Mouse (Mus musculus) neural tube, embryonic 11.5 days (tissue): ENCODE measurements around the gene Mcpt8. TPM values are rescaled to one million over a fixed set of nuclear protein-coding genes. Genes with fewer than 3 reads are reported as not detected.
"Not testable (repeated sequence)": the region's sequence is repeated elsewhere in the genome, so short reads cannot be mapped to it uniquely, and the experiment has no call there.

Experiments
- ATAC-seq: fragments of 200-750 bp; cut with Nextera tagmentation; 2 replicates; pipeline ENCODE4 v1.8.0; 2017; ENCODE audit warnings: moderate number of reproducible peaks, mild to moderate bottlenecking, moderate TSS enrichment, moderate library complexity; ENCODE audit not compliant: insufficient read depth, low FRiP score, low TSS enrichment
- DNase-seq: peaks from one replicate; pipeline ENCODE4 v3.0.0-alpha.2; 2015; ENCODE audit warnings: low spot score
- H3K27ac ChIP-seq: fragments of 300-500 bp; sonication (generic); 2 replicates; pipeline ENCODE4 v1.5.1; 2014; ENCODE audit warnings: low read depth, mild to moderate bottlenecking, low read length
- H3K27me3 ChIP-seq: fragments of 300-500 bp; sonication (generic); 2 replicates; pipeline ENCODE4 v1.6.1; 2014; ENCODE audit warnings: mild to moderate bottlenecking, low read length, mixed read lengths; ENCODE audit not compliant: control insufficient read depth, insufficient read depth
- H3K36me3 ChIP-seq: fragments of 300-500 bp; sonication (generic); 2 replicates; pipeline ENCODE4 v1.6.1; 2014; ENCODE audit warnings: mild to moderate bottlenecking, low read length, moderate library complexity, mixed read lengths; ENCODE audit not compliant: control insufficient read depth, insufficient read depth
- H3K4me1 ChIP-seq: fragments of 300-500 bp; sonication (generic); 2 replicates; pipeline ENCODE4 v1.6.1; 2014; ENCODE audit warnings: low read length, mixed read lengths; ENCODE audit not compliant: control insufficient read depth, insufficient read depth
- H3K4me2 ChIP-seq: fragments of 300-500 bp; sonication (generic); 2 replicates; pipeline ENCODE4 v1.6.1; 2014; ENCODE audit warnings: low read depth, mild to moderate bottlenecking, moderate library complexity
- H3K4me3 ChIP-seq: fragments of 300-500 bp; sonication (generic); 2 replicates; pipeline ENCODE4 v1.5.1; 2014; ENCODE audit warnings: low read depth, low read length
- H3K9ac ChIP-seq: fragments of 300-500 bp; sonication (generic); 2 replicates; pipeline ENCODE4 v1.6.1; 2014; ENCODE audit warnings: mild to moderate bottlenecking, low read length
- H3K9me3 ChIP-seq: fragments of 300-500 bp; sonication (generic); 2 replicates; pipeline ENCODE4 v1.6.1; 2016; ENCODE audit warnings: low read length; ENCODE audit not compliant: control insufficient read depth
- WGBS: fragments of 180-500 bp; shearing (Covaris S2); extraction: QIAGEN DNeasy Blood & Tissue Kit; methylation state at CpG from one replicate; pipeline ENCODE4 v1.1.7; 2014; 5-methylcytosine and 5-hydroxymethylcytosine counted together
- polyA plus RNA-seq: library from polyadenylated mRNA; unstranded; fragments of >200 nt; fragmentation: Nextera tagmentation; extraction: Ambion mirVana; gene quantifications from 2 replicates; pipeline ENCODE4 v1.2.1, GENCODE M21; 2014

The Mcpt8 gene
- polyA plus RNA-seq: not detected in 2 replicates

- Histone ChIP-seq H3K36me3 (no peaks in the 10 kb centered on the region), H3K9ac (no peak within 1 kb of the TSS), H3K4me1 (no peaks in the 10 kb centered on the region), H3K4me2 (no peak within 1 kb of the TSS), H3K4me3 (no peak within 1 kb of the TSS), H3K27ac (no peak within 1 kb of the TSS), H3K9me3 (no peaks in the 10 kb centered on the region), H3K27me3 (no peaks in the 10 kb centered on the region)
- no peak for DNase-seq
- 100% methylated on average over 2 of the region's 2 CpGs for WGBS
- no peak for ATAC-seq
These were observed at the start of gene Mcpt8 for GRCm38 (mm10) chr14:56085167-56085566. Gene Mcpt8 (minus strand): TSS chr14:56085273.

GRCm38 (mm10) chr14:56133675-56134074 lies 48.6 kb upstream of the Mcpt8 start:
- 84% methylated on average over 1 of the region's 1 CpGs for WGBS
- not testable (repeated sequence) for H3K27ac ChIP-seq, ATAC-seq, H3K9ac ChIP-seq, H3K4me2 ChIP-seq, H3K4me1 ChIP-seq, DNase-seq, H3K9me3 ChIP-seq, H3K4me3 ChIP-seq, H3K27me3 ChIP-seq, H3K36me3 ChIP-seq

DNA sequence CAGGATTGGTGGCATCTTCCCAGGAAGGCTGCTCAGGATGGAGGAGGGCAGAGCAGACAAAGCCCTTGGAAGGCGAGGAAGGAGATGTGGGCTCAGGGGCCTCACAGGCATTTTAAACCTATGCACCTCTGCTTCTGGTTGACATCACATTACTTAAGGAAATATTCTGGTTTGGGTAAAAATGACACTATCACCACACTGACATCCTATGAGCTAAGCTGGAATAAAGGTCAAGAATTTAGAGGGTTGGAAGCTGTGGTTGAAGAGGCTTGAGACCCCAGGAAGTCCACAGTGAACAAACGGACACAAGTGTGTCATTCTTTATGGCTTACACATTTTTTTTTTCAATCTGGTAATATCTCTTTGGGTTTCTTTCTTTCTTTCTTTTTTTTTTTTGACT lies 47.4 kb upstream of the Mcpt8 start, which contains the start of gene Gzmd:
Gene Gzmd (minus strand): TSS at position 101 of the 400 bp plus-strand sequence.
- not testable (repeated sequence) for DNase-seq, H3K4me2 ChIP-seq, H3K4me3 ChIP-seq, H3K36me3 ChIP-seq, H3K4me1 ChIP-seq, H3K27me3 ChIP-seq, H3K27ac ChIP-seq, ATAC-seq, H3K9ac ChIP-seq, H3K9me3 ChIP-seq
- WGBS: 77% methylated on average over 2 of the region's 2 CpGs

DNA sequence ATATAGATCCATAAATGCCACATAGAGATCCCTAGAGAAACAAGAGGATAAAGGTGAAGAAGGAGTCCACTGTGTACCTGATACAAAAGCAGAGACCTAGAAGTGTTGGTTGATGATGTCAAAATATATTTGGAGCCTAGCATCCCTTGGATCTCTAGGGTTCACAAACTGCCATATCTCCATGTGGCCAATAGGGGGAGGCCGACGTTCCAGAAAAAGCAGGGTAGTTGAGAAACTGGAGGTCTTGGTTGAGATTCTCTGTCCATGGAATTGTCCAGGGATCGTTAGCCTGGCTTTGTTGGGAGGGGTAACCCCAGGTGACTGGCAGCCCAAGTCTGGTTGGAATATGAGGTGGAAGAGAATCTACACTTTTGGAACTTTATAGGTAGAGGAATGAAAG lies 43.3 kb upstream of the Mcpt8 start:
- WGBS: 51% methylated on average over 3 of the region's 3 CpGs
- no peaks in the 10 kb centered on the region for H3K27me3 ChIP-seq
- H3K36me3 ChIP-seq: no peaks in the 10 kb centered on the region
- ATAC-seq (no peak), DNase-seq (no peak)
- H3K4me1 ChIP-seq: no peaks in the 10 kb centered on the region
- H3K9ac ChIP-seq: no peak overlapping the region
- no peak overlapping the region for H3K4me3 ChIP-seq
- no peak overlapping the region for H3K27ac ChIP-seq
- H3K9me3 ChIP-seq: no peaks in the 10 kb centered on the region
- no peak overlapping the region for H3K4me2 ChIP-seq

DNA sequence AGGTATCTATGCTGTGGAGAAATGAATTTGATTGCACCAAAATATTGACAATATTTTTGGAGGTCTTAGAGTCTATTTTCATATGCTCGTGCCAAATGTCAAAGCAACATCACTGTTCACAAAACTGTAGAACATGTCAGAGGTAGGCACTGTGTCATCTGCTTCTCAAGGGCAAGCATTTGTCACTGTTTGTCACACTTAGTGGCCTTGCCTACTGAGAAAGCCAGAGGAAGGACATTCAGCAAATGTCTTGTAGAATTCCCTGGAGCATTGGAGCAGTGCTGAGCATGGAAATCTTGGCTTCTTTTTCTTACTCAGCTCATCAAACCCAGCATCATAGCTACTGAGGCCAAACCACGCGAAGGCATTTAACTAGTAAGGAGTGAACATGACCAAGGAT lies 38.4 kb upstream of the Mcpt8 start:
- no peak overlapping the region for H3K9ac ChIP-seq
- H3K36me3 ChIP-seq: no peaks in the 10 kb centered on the region
- H3K9me3 ChIP-seq: no peaks in the 10 kb centered on the region
- H3K4me2 ChIP-seq: no peak overlapping the region
- ATAC-seq (no peak), DNase-seq (no peak)
- 86% methylated on average over 3 of the region's 3 CpGs for WGBS
- H3K4me1 ChIP-seq: no peaks in the 10 kb centered on the region
- H3K4me3 ChIP-seq: no peak overlapping the region
- no peak overlapping the region for H3K27ac ChIP-seq
- H3K27me3 ChIP-seq: no peaks in the 10 kb centered on the region

- Histone ChIP-seq H3K27ac (no peak within 1 kb of the TSS), H3K4me3 (no peak within 1 kb of the TSS), H3K4me2 (no peak within 1 kb of the TSS), H3K9ac (no peak within 1 kb of the TSS), H3K4me1 (no peaks in the 10 kb centered on the region), H3K9me3 (no peaks in the 10 kb centered on the region), H3K36me3 (no peaks in the 10 kb centered on the region), H3K27me3 (no peaks in the 10 kb centered on the region)
- DNase-seq: no peak
- no peak for ATAC-seq
These were observed 35.5 kb upstream of the Mcpt8 start, which contains the start of gene Gzme for GRCm38 (mm10) chr14:56120525-56120924. Gene Gzme (minus strand): TSS chr14:56120625.

DNA sequence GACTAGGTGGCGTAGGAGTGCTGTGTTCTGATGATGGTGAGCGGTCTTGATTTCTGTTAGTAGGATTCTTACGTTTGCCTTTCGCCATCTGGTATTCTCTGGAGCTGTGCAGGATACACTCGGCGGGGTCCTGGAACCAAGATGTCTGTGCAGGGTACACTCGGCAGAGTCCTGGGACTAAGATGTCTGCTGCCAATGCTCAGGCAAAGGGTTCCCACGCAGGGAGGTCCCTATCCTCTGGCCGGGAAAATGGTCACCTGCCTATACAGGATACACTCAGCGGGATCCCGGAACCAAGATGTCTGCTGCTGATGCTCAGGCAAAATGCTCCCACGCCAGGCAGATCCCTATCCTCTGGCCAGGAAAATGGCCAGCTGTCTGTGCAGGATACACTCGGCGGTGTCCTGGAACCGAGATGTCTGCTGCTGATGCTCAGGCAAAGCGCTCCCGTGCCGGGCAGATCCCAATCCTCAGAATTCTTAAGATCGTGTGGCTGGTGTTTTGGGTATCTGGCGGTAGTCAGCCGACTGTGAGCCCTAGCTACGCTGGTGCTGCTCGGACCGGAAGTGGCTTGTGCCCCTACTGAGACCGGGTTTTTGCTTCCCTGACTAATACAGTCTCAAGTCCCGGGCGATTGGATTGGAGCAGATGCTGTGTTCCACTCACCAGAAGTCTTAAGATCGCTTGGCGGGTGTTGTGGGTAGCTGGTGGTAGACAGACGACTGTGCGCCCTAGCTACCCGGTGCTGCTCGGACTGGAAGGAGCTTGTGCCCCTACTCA lies 30.6 kb upstream of the Mcpt8 start:
- H3K9me3 ChIP-seq, H3K27me3 ChIP-seq, ATAC-seq, H3K9ac ChIP-seq, H3K4me3 ChIP-seq, H3K4me1 ChIP-seq, H3K36me3 ChIP-seq, DNase-seq, H3K27ac ChIP-seq, H3K4me2 ChIP-seq: not testable (repeated sequence)
- 94% methylated on average over 33 of the region's 33 CpGs for WGBS

DNA sequence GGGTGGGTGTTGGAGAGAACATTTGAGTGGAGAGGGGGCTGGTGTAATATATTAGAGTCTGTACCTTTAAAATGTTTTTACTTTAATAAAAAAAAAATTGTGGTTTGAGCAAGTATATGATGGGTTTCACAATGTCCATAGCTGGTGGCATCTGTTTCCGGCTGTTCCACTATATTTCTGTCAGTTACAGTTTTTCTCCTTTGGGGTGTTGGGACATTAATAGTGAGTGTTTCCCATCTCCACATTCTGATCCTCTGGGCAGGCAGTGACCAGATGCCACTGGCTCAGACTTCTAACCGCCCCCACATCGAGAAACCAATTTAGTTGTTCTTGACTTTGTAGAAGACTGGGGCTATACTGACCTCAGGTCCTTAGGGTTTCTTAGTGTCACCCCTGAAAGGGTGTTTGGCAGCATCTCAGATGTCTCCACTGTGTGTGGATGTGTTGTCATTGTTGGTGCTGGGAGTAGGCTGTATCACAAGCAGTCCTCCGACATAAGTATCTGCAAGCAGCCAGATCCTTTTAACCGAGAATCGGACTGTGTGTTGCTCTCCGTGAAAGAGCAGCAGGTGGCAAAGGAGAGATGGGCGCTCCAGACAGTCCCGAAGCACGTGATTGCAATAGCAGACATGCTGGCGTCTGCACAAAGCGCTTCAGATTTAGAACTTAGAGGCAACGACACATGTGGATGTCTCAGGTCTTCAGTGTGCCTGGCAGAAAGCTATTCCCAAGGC lies 20.5 kb upstream of the Mcpt8 start:
- H3K4me3 ChIP-seq: no peak overlapping the region
- DNase-seq (no peak), ATAC-seq (no peak)
- no peaks in the 10 kb centered on the region for H3K27me3 ChIP-seq
- no peak overlapping the region for H3K9ac ChIP-seq
- H3K4me2 ChIP-seq: no peak overlapping the region
- 74% methylated on average over 13 of the region's 13 CpGs for WGBS
- H3K9me3 ChIP-seq: no peaks in the 10 kb centered on the region
- H3K36me3 ChIP-seq: no peaks in the 10 kb centered on the region
- H3K27ac ChIP-seq: no peak overlapping the region
- no peaks in the 10 kb centered on the region for H3K4me1 ChIP-seq

- Histone ChIP-seq H3K27me3 (no peaks in the 10 kb centered on the region), H3K4me3 (no peak overlapping the region), H3K27ac (no peak overlapping the region), H3K4me2 (no peak overlapping the region), H3K36me3 (no peaks in the 10 kb centered on the region), H3K9ac (no peak overlapping the region), H3K4me1 (no peaks in the 10 kb centered on the region), H3K9me3 (no peaks in the 10 kb centered on the region)
- no peak for DNase-seq
- WGBS: 90% methylated on average over 5 of the region's 5 CpGs
- no peak for ATAC-seq
These were observed 19.9 kb upstream of the Mcpt8 start for GRCm38 (mm10) chr14:56105016-56105415.
